Mouse (Mus musculus): ENCODE results near the gene Nova2.

- TF ChIP-seq CTCF (IDR thresholded peaks at IDR 0.05; ENCODE audit: low read depth, low read length) (no peak), POLR2A (IDR thresholded peaks at IDR 0.05; ENCODE audit: insufficient read depth, low read length) (no peak), EP300 (IDR thresholded peaks at IDR 0.05; ENCODE audit: insufficient read depth, low read depth, low read length) (no peak)
Observed at GRCm38 (mm10) chr7:18923267-18923666, 2.4 kb upstream of the Nova2 start.
